Mouse (Mus musculus): ENCODE measurements at regions not wholly inside any gene's neighbourhood (a gene's known extent, or its start where the extent isn't known, plus 50 kb on each side); places are given as distances from the start of the nearest gene placed in this dataset.
"Not testable (repeated sequence)": the region's sequence is repeated elsewhere in the genome, so short reads cannot be mapped to it uniquely, and the experiment has no call there.

DNA sequence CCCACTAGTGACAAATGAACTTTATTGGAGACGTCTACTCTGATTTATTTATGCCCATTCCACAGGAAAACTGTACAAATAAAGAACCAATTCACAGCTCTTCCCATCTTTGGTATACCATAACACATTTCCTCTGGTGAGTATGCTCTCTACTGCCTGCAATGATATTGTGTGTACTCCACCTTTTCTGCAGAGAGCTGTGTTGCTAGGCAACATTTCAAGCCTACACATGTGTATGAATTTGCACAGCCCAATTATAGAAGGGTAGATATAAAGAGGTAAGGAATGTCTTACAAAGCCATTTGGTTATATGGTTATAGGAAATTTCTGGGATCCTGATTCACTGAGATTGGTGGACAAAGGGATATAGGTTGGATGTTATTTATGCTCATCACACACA is 227.4 kb downstream of the 4931408C20Rik start:
- Histone ChIP-seq H3K4me1 (replicated peaks; ENCODE audit: control insufficient read depth, insufficient read depth, low read length) (no peaks in the 10 kb centered on the region), H3K4me2 (replicated peaks) (no peak overlapping the region), H3K27ac (no peak overlapping the region), H3K36me3 (replicated peaks; ENCODE audit: control insufficient read depth, insufficient read depth) (no peaks in the 10 kb centered on the region), H3K4me3 (replicated peaks; ENCODE audit: low read length) (no peak overlapping the region), H3K27me3 (ENCODE audit: control insufficient read depth, insufficient read depth, low read length) (no peaks in the 10 kb centered on the region), H3K9me3 (ENCODE audit: control insufficient read depth, low read length) (no peaks in the 10 kb centered on the region), H3K9ac (no peak overlapping the region)
- no peak for DNase-seq (ENCODE audit: low spot score)
- ATAC-seq (ENCODE audit: low FRiP score) = no peak
- WGBS = 84% methylated on average over 1 of the region's 1 CpGs

DNA sequence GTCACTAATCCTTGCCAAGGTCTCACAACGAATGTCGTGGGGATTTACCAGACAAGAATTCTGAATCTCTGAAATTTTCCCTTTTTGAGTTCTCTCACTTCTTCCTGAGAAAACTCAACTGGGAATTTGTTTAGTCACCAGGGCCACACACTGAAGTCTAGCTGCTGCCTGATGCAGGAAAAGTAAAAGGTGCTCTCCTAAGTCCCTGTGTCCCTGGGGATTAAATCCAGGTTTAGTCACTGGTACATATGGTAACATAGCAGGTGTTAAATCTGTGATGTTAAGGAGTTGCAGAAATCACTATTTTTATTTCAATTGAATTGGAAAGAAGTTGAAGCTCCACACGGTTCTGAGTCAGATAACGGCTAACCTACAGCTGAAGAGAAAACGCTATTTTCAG is 260.9 kb downstream of the 4931408C20Rik start:
- WGBS = 87% methylated on average over 5 of the region's 5 CpGs
- no peaks in the 10 kb centered on the region for H3K36me3 ChIP-seq (replicated peaks; ENCODE audit: control insufficient read depth, insufficient read depth)
- H3K4me1 ChIP-seq (replicated peaks; ENCODE audit: control insufficient read depth, insufficient read depth, low read length) = no peaks in the 10 kb centered on the region
- H3K27ac ChIP-seq = no peak overlapping the region
- no peak overlapping the region for H3K4me3 ChIP-seq (replicated peaks; ENCODE audit: low read length)
- H3K9me3 ChIP-seq (ENCODE audit: control insufficient read depth, low read length) = no peaks in the 10 kb centered on the region
- H3K9ac ChIP-seq = no peak overlapping the region
- H3K27me3 ChIP-seq (ENCODE audit: control insufficient read depth, insufficient read depth, low read length) = no peaks in the 10 kb centered on the region
- no peak overlapping the region for H3K4me2 ChIP-seq (replicated peaks)
- DNase-seq (ENCODE audit: low spot score) (no peak), ATAC-seq (ENCODE audit: low FRiP score) (no peak)

DNA sequence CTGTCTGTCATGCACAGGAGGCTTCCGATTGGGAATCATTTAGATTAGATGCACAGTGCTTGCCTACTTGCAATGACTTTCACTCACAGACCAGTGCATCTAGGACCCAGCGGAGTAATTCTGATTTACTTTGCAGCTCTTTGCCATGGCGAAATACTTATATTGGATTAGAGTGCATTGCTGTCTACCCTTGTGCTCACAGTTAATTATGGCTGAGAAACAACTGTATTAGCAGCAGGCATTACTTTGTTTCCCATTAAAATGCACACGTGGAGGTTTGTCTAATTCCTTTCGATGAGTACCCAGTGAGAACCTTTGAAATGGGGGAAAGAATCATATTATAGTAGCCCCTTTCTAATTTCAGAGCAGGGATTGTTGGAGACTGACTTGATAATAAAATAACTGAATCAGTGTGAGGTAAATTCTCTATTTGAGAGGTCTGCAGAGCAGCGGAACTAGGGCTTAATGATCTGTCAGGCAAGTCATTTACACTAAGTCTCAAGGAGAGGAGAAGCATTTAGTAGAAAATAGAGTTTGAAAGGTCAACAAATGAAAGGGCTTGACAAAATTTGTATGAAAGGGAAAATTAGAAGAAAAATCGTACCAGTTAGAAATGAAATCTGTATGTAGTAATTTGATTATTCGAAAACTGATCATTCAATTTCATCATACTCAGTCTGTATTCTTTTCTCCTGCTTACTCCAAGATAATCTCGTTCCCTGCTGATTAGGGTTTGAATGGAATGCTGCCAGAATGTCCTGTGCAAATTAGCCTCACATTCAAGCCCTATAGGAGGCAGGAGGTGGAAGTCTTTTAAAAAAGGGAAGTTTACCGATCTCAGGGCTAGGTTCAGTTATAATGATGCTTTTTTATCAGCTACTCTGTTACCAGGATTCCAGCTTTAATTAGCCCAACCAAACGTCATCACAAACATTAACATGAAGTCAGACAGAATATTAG is 299.0 kb downstream of the 4931408C20Rik start:
- no peak overlapping the region for H3K4me3 ChIP-seq (replicated peaks; ENCODE audit: low read length)
- H3K4me1 ChIP-seq (replicated peaks; ENCODE audit: control insufficient read depth, insufficient read depth, low read length) = 0 out of 2 replicates have a peak, but pooled peaks cover 2% of the 10 kb centered on the region
- H3K27ac ChIP-seq = no peak overlapping the region
- ATAC-seq (ENCODE audit: low FRiP score) (peak; percentile 70; the same call in 1 of the 2 replicates), DNase-seq (ENCODE audit: low spot score) (no peak)
- H3K27me3 ChIP-seq (ENCODE audit: control insufficient read depth, insufficient read depth, low read length) = no peaks in the 10 kb centered on the region
- H3K36me3 ChIP-seq (replicated peaks; ENCODE audit: control insufficient read depth, insufficient read depth) = no peaks in the 10 kb centered on the region
- no peak overlapping the region for H3K9ac ChIP-seq
- no peaks in the 10 kb centered on the region for H3K9me3 ChIP-seq (ENCODE audit: control insufficient read depth, low read length)
- 34% methylated on average over 11 of the region's 11 CpGs for WGBS
- 0 out of 2 replicates have a peak overlapping the region, but pooled peaks have one; percentile 5 for H3K4me2 ChIP-seq (replicated peaks)

DNA sequence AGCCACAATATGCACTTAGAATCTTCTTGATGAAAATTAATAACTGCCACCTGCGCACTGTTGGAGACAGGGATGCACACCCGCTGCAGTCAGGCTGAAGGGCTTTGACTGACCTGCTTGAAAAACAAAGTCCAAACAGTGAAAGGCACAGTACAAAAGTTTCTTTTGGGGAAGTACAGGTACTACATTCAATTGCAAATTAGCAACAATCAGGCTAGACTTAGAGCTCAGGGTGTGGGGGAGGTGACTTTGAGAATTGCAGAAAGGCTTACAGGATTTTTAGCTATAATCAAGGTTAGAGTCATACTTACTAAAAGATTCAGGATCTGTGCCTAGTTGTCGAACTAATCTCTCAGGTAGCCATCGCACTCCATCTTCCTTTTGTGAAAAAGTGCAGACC is 346.7 kb downstream of the 4931408C20Rik start:
- Histone ChIP-seq H3K9me3 (ENCODE audit: control insufficient read depth, low read length) (no peaks in the 10 kb centered on the region), H3K4me2 (replicated peaks) (no peak overlapping the region), H3K4me3 (replicated peaks; ENCODE audit: low read length) (no peak overlapping the region), H3K27me3 (ENCODE audit: control insufficient read depth, insufficient read depth, low read length) (no peaks in the 10 kb centered on the region), H3K36me3 (replicated peaks; ENCODE audit: control insufficient read depth, insufficient read depth) (no peaks in the 10 kb centered on the region), H3K9ac (no peak overlapping the region), H3K4me1 (replicated peaks; ENCODE audit: control insufficient read depth, insufficient read depth, low read length) (no peaks in the 10 kb centered on the region), H3K27ac (no peak overlapping the region)
- ATAC-seq (ENCODE audit: low FRiP score) (no peak), DNase-seq (ENCODE audit: low spot score) (no peak)
- 93% methylated on average over 4 of the region's 4 CpGs for WGBS

DNA sequence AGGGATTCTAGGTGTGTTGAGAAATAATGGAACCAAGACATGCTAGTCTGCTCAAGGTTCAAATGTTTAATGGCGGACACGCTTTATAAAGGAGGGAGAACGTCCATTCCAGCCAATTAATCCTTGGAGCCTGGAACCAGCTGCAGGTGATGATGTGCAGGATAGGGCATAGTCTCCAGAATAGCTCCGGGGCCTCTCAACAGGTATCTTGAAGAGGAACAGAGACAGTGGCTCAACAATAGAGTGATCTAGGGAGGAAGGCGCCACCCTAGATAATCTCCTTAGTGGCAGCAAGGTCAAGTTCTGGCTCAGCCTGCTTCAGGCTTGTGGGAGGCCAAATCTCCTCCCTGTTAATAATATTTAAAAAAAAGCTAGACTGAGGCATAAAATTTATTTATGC is 347.4 kb downstream of the 4931408C20Rik start:
- H3K9me3 ChIP-seq (ENCODE audit: control insufficient read depth, low read length); H3K9ac ChIP-seq; H3K4me2 ChIP-seq (replicated peaks); DNase-seq (ENCODE audit: low spot score); H3K4me1 ChIP-seq (replicated peaks; ENCODE audit: control insufficient read depth, insufficient read depth, low read length); H3K4me3 ChIP-seq (replicated peaks; ENCODE audit: low read length); H3K27ac ChIP-seq; ATAC-seq (ENCODE audit: low FRiP score); H3K27me3 ChIP-seq (ENCODE audit: control insufficient read depth, insufficient read depth, low read length); H3K36me3 ChIP-seq (replicated peaks; ENCODE audit: control insufficient read depth, insufficient read depth): not testable (repeated sequence)
- 94% methylated on average over 5 of the region's 5 CpGs for WGBS

DNA sequence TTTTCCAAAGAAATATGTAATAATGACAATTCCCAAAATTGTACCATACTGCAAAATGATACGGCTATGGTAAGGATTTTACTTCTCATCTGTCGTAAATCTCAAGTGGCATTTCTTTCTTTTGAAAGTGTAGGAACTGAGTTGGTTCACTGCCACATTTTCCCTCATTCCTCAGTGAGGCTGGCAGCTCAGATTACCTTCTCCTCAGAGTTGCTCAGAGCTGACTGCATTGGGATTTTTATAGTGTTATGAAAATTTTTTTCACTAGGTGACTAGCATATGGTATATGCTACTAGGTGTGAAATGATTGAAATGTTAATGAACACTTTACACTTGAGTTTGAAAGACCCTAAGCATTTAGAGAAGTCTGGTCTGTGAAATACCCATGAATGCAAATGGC is 397.7 kb downstream of the 4931408C20Rik start:
- ATAC-seq (ENCODE audit: low FRiP score) = no peak
- H3K9ac ChIP-seq = no peak overlapping the region
- WGBS = 92% methylated on average over 2 of the region's 2 CpGs

DNA sequence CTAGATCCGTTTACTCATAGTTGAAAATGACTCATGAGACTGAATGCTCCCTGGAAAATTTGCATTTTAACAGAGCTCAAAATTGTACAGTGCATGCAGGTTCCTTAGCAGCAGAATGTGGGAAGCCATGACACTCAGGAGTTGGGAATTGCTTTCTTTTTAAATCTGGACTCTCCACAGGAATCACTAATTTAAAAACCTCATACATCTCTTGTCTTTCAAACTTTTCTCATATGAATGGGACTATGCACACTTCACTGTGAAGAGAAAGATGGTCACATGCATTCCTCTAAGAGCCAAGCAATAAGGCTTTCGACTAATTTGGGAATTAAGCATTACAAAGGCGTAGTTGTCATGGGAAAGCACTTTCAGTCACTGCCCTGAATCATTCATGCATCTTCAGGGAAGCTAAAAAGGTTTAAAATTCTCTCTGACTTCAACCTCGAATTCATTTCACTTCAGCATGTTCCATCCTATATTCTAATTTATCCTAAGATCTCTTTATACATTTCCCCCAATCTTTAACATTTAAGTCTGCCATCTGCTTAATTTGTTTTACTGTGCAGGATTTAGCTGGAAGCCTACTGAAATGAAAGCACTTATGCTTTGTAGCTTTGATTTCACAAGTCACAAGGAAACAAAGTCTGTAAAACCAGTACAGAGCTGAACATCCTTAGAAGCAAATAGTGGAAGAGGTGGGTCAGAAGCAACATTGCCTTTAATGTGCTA is 404.2 kb downstream of the 4931408C20Rik start:
- Histone ChIP-seq H3K36me3 (replicated peaks; ENCODE audit: control insufficient read depth, insufficient read depth) (no peaks in the 10 kb centered on the region), H3K4me3 (replicated peaks; ENCODE audit: low read length) (no peak overlapping the region), H3K27ac (no peak overlapping the region), H3K4me1 (replicated peaks; ENCODE audit: control insufficient read depth, insufficient read depth, low read length) (no peaks in the 10 kb centered on the region), H3K9me3 (ENCODE audit: control insufficient read depth, low read length) (no peaks in the 10 kb centered on the region), H3K4me2 (replicated peaks) (no peak overlapping the region), H3K9ac (no peak overlapping the region), H3K27me3 (ENCODE audit: control insufficient read depth, insufficient read depth, low read length) (no peaks in the 10 kb centered on the region)
- ATAC-seq (ENCODE audit: low FRiP score) (peak; percentile 27; the same call in 1 of the 2 replicates), DNase-seq (ENCODE audit: low spot score) (no peak)
- WGBS = 56% methylated on average over 4 of the region's 4 CpGs

More for the DNA sequence above, 397.7 kb downstream of the 4931408C20Rik start:
- no peak overlapping the region for H3K4me3 ChIP-seq (replicated peaks; ENCODE audit: low read length)
- H3K27me3 ChIP-seq (ENCODE audit: control insufficient read depth, insufficient read depth, low read length) = no peaks in the 10 kb centered on the region
- no peak overlapping the region for H3K27ac ChIP-seq
- DNase-seq (ENCODE audit: low spot score) = no peak
- no peak overlapping the region for H3K4me2 ChIP-seq (replicated peaks)
- H3K4me1 ChIP-seq (replicated peaks; ENCODE audit: control insufficient read depth, insufficient read depth, low read length) = no peaks in the 10 kb centered on the region
- H3K9me3 ChIP-seq (ENCODE audit: control insufficient read depth, low read length) = no peaks in the 10 kb centered on the region
- no peaks in the 10 kb centered on the region for H3K36me3 ChIP-seq (replicated peaks; ENCODE audit: control insufficient read depth, insufficient read depth)

DNA sequence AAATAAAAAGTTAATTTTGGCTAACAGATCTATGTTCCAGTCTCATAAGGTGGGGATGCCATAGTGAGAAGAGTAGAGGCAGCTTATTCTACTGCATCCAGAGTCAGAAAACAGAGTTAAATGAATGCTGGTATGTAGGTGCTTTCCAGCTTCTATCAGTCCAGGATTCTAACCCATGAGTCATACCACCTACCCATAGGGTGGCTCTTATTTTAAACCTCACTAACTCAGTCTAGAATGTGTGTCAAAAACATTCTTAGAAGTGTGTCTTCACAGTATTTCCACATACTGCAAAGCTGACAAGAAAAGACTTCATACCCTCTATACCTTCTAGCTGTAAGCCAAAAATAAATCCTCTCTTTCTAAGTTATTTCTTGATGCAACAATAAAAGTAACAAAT is 410.7 kb downstream of the 4931408C20Rik start:
- no peak for ATAC-seq (ENCODE audit: low FRiP score)

DNA sequence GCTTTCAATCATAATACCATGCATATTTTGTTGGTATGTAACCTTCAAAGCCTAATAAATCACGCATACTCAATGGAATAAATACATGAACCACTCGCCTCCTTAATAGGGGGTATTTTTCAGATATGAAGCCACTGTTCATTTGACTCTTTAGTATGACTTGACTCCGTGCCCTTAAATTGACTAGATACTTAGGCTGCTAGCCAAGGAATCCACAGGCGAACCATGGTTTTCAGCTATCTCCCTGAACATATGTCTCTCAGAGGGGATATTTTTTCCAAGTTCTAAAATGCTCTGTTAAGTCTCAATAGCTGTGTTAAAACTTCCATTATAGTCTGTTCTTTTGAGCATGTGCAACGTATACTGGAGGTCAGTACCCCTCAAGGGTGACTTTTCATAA is 413.8 kb upstream of the Adgrb3 start:
- Histone ChIP-seq H3K4me3 (replicated peaks; ENCODE audit: low read length) (no peak overlapping the region), H3K36me3 (replicated peaks; ENCODE audit: control insufficient read depth, insufficient read depth) (no peaks in the 10 kb centered on the region), H3K27me3 (ENCODE audit: control insufficient read depth, insufficient read depth, low read length) (no peaks in the 10 kb centered on the region), H3K4me1 (replicated peaks; ENCODE audit: control insufficient read depth, insufficient read depth, low read length) (no peaks in the 10 kb centered on the region), H3K9me3 (ENCODE audit: control insufficient read depth, low read length) (no peaks in the 10 kb centered on the region), H3K9ac (no peak overlapping the region), H3K27ac (no peak overlapping the region), H3K4me2 (replicated peaks) (no peak overlapping the region)
- no peak for ATAC-seq (ENCODE audit: low FRiP score)
- WGBS = 82% methylated on average over 5 of the region's 5 CpGs
- DNase-seq (ENCODE audit: low spot score) = no peak

More for the DNA sequence above, 410.7 kb downstream of the 4931408C20Rik start:
- Histone ChIP-seq H3K27me3 (ENCODE audit: control insufficient read depth, insufficient read depth, low read length) (no peaks in the 10 kb centered on the region), H3K36me3 (replicated peaks; ENCODE audit: control insufficient read depth, insufficient read depth) (no peaks in the 10 kb centered on the region), H3K4me1 (replicated peaks; ENCODE audit: control insufficient read depth, insufficient read depth, low read length) (no peaks in the 10 kb centered on the region), H3K9me3 (ENCODE audit: control insufficient read depth, low read length) (no peaks in the 10 kb centered on the region), H3K27ac (no peak overlapping the region), H3K9ac (no peak overlapping the region), H3K4me3 (replicated peaks; ENCODE audit: low read length) (no peak overlapping the region), H3K4me2 (replicated peaks) (no peak overlapping the region)
- DNase-seq (ENCODE audit: low spot score) = no peak
